Mouse (Mus musculus) neural tube, embryonic 14.5 days (tissue): ENCODE results near the gene Ube3b. TPM values are rescaled to one million over a fixed set of nuclear protein-coding genes. Genes with fewer than 3 reads are reported as not detected.

Experiments
- ATAC-seq: fragments of 200-750 bp; cut with Nextera tagmentation; 2 replicates; pipeline ENCODE4 v1.8.0; 2017; ENCODE audit warnings: low read depth, mild to moderate bottlenecking, moderate TSS enrichment, moderate library complexity
- H3K27ac ChIP-seq: fragments of 300-500 bp; sonication (generic); 2 replicates; pipeline ENCODE4 v1.5.1; 2014; ENCODE audit warnings: low read depth, mild to moderate bottlenecking, control low read depth, low read length, moderate library complexity, mixed read lengths
- H3K27me3 ChIP-seq: fragments of 300-500 bp; sonication (generic); 2 replicates; pipeline ENCODE4 v1.6.1; 2014; ENCODE audit warnings: low read length; ENCODE audit not compliant: control insufficient read depth, insufficient read depth
- H3K36me3 ChIP-seq: fragments of 300-500 bp; sonication (generic); 2 replicates; pipeline ENCODE4 v1.6.1; 2014; ENCODE audit warnings: low read length, mixed read lengths; ENCODE audit not compliant: control insufficient read depth, insufficient read depth
- H3K4me1 ChIP-seq: fragments of 300-500 bp; sonication (generic); 2 replicates; pipeline ENCODE4 v1.6.1; 2014; ENCODE audit warnings: low read length; ENCODE audit not compliant: control insufficient read depth, insufficient read depth
- H3K4me2 ChIP-seq: fragments of 300-500 bp; sonication (generic); 2 replicates; pipeline ENCODE4 v1.6.1; 2014; ENCODE audit warnings: mild to moderate bottlenecking, low read depth, low read length, control low read depth
- H3K4me3 ChIP-seq: fragments of 300-500 bp; sonication (generic); 2 replicates; pipeline ENCODE4 v1.5.1; 2014; ENCODE audit warnings: low read depth, low read length, control low read depth, mixed read lengths
- H3K9ac ChIP-seq: fragments of 300-500 bp; sonication (generic); replicated peaks from 2 replicates; pipeline ENCODE4 v1.6.1; 2014; ENCODE audit warnings: low read depth, mild to moderate bottlenecking, control low read depth, low read length, mixed read lengths
- H3K9me3 ChIP-seq: fragments of 300-500 bp; sonication (generic); 2 replicates; pipeline ENCODE4 v1.6.1; 2016; ENCODE audit warnings: low read length; ENCODE audit not compliant: control insufficient read depth
- WGBS: fragments of 180-500 bp; shearing (Covaris S2); extraction: QIAGEN DNeasy Blood & Tissue Kit; methylation state at CpG from one replicate; pipeline ENCODE4 v1.1.7; 2014; 5-methylcytosine and 5-hydroxymethylcytosine counted together
- polyA plus RNA-seq: library from polyadenylated mRNA; unstranded; fragments of >200 nt; fragmentation: Nextera tagmentation; extraction: Ambion mirVana; gene quantifications from 2 replicates; pipeline ENCODE4 v1.2.1, GENCODE M21; 2014

Ube3b gene
- polyA plus RNA-seq, 1 experiment from 2014 or later = 46.7 TPM

- no peak for ATAC-seq
- peak overlapping the region; percentile 67 for H3K4me2 ChIP-seq
- peak overlapping the region; percentile 88 for H3K27ac ChIP-seq
- no peaks in the 10 kb centered on the region for H3K27me3 ChIP-seq
- H3K9me3 ChIP-seq = no peaks in the 10 kb centered on the region
- peaks cover 25% of the 10 kb centered on the region for H3K4me1 ChIP-seq
- WGBS = 0% methylated on average over 18 of the region's 18 CpGs
- H3K4me3 ChIP-seq = peak overlapping the region; percentile 92
- peak overlapping the region; percentile 88 for H3K9ac ChIP-seq
- peaks cover 7% of the 10 kb centered on the region for H3K36me3 ChIP-seq
Measured at GRCm38 (mm10) chr5:114381013-114381351, 575 bp downstream of the Ube3b start.

- Histone ChIP-seq H3K9ac (no peak overlapping the region), H3K4me3 (no peak overlapping the region), H3K9me3 (no peaks in the 10 kb centered on the region), H3K27ac (no peak overlapping the region), H3K27me3 (no peaks in the 10 kb centered on the region), H3K4me1 (peaks cover 21% of the 10 kb centered on the region), H3K4me2 (no peak overlapping the region), H3K36me3 (peaks cover 30% of the 10 kb centered on the region)
- 83% methylated on average over 9 of the region's 9 CpGs for WGBS
- ATAC-seq = no peak
Measured at GRCm38 (mm10) chr5:114383184-114383904, 2.9 kb downstream of the Ube3b start.

- no peak overlapping the region for H3K9ac ChIP-seq
- no peak overlapping the region for H3K4me2 ChIP-seq
- H3K4me3 ChIP-seq = no peak overlapping the region
- no peak overlapping the region for H3K27ac ChIP-seq
- no peaks in the 10 kb centered on the region for H3K9me3 ChIP-seq
- no peak for ATAC-seq
- WGBS = 90% methylated on average over 8 of the region's 8 CpGs
- peaks cover 40% of the 10 kb centered on the region for H3K36me3 ChIP-seq
- H3K4me1 ChIP-seq = peaks cover 10% of the 10 kb centered on the region
- H3K27me3 ChIP-seq = no peaks in the 10 kb centered on the region
Measured at GRCm38 (mm10) chr5:114384448-114384847, 4.0 kb downstream of the Ube3b start.

- Histone ChIP-seq H3K4me3 (no peak overlapping the region), H3K27me3 (no peaks in the 10 kb centered on the region), H3K9me3 (no peaks in the 10 kb centered on the region), H3K27ac (no peak overlapping the region), H3K4me2 (no peak overlapping the region), H3K36me3 (peaks cover 69% of the 10 kb centered on the region), H3K4me1 (no peaks in the 10 kb centered on the region), H3K9ac (no peak overlapping the region)
- no peak for ATAC-seq
- WGBS = 87% methylated on average over 9 of the region's 9 CpGs
Measured at GRCm38 (mm10) chr5:114393169-114393568, 12.8 kb downstream of the Ube3b start.

- 94% methylated on average over 14 of the region's 14 CpGs for WGBS
- no peak overlapping the region for H3K27ac ChIP-seq
Measured at GRCm38 (mm10) chr5:114406592-114406991, 26.2 kb downstream of the Ube3b start.

GRCm38 (mm10) chr5:114407269-114407668 lies 26.9 kb downstream of the Ube3b start:
- H3K27ac ChIP-seq = no peak overlapping the region

More at GRCm38 (mm10) chr5:114406592-114406991, 26.2 kb downstream of the Ube3b start:
- no peaks in the 10 kb centered on the region for H3K27me3 ChIP-seq
- no peak for ATAC-seq
- no peak overlapping the region for H3K4me3 ChIP-seq
- H3K9me3 ChIP-seq = no peaks in the 10 kb centered on the region
- no peak overlapping the region for H3K4me2 ChIP-seq
- H3K4me1 ChIP-seq = no peaks in the 10 kb centered on the region
- H3K36me3 ChIP-seq = peaks cover 88% of the 10 kb centered on the region
- no peak overlapping the region for H3K9ac ChIP-seq

GRCm38 (mm10) chr5:114407810-114408209 lies 27.4 kb downstream of the Ube3b start:
- Histone ChIP-seq H3K4me3 (no peak overlapping the region), H3K4me2 (no peak overlapping the region), H3K36me3 (peaks cover 90% of the 10 kb centered on the region), H3K4me1 (no peaks in the 10 kb centered on the region), H3K9me3 (no peaks in the 10 kb centered on the region), H3K9ac (no peak overlapping the region), H3K27me3 (no peaks in the 10 kb centered on the region), H3K27ac (no peak overlapping the region)
- 92% methylated on average over 9 of the region's 9 CpGs for whole genome bisulfite sequencing
- no peak for ATAC-seq

More at GRCm38 (mm10) chr5:114407269-114407668, 26.9 kb downstream of the Ube3b start:
- no peak overlapping the region for H3K9ac ChIP-seq
- H3K4me1 ChIP-seq = no peaks in the 10 kb centered on the region
- no peak for ATAC-seq
- H3K36me3 ChIP-seq = peaks cover 90% of the 10 kb centered on the region
- WGBS = 78% methylated on average over 10 of the region's 10 CpGs
- no peaks in the 10 kb centered on the region for H3K27me3 ChIP-seq
- no peak overlapping the region for H3K4me2 ChIP-seq
- H3K4me3 ChIP-seq = no peak overlapping the region
- no peaks in the 10 kb centered on the region for H3K9me3 ChIP-seq

GRCm38 (mm10) chr5:114408846-114409245 lies 28.4 kb downstream of the Ube3b start:
- no peak overlapping the region for H3K27ac ChIP-seq
- H3K9ac ChIP-seq = no peak overlapping the region
- no peaks in the 10 kb centered on the region for H3K27me3 ChIP-seq
- H3K4me2 ChIP-seq = no peak overlapping the region
- no peak overlapping the region for H3K4me3 ChIP-seq
- no peaks in the 10 kb centered on the region for H3K4me1 ChIP-seq
- peaks cover 91% of the 10 kb centered on the region for H3K36me3 ChIP-seq
- ATAC-seq = no peak
- WGBS = 97% methylated on average over 11 of the region's 11 CpGs
- H3K9me3 ChIP-seq = no peaks in the 10 kb centered on the region

- no peak overlapping the region for H3K27ac ChIP-seq
- peaks cover 84% of the 10 kb centered on the region for H3K36me3 ChIP-seq
- no peaks in the 10 kb centered on the region for H3K4me1 ChIP-seq
- H3K9me3 ChIP-seq = no peaks in the 10 kb centered on the region
- no peak overlapping the region for H3K9ac ChIP-seq
- no peak overlapping the region for H3K4me2 ChIP-seq
- ATAC-seq = no peak
- 91% methylated on average over 13 of the region's 13 CpGs for WGBS
- no peaks in the 10 kb centered on the region for H3K27me3 ChIP-seq
- no peak overlapping the region for H3K4me3 ChIP-seq
Measured at GRCm38 (mm10) chr5:114410429-114410828, 30.0 kb downstream of the Ube3b start.
